Mouse (Mus musculus): ENCODE results near the gene Tmem256. TPM values are rescaled to one million over a fixed set of nuclear protein-coding genes. Genes with fewer than 3 reads are reported as not detected.

Tmem256 gene
- polyA plus RNA-seq, 1 experiment from 2014 or later, result 495 TPM

- 78% methylated on average over 2 of the region's 2 CpGs for WGBS
- Histone ChIP-seq H3K9ac (replicated peaks; ENCODE audit: low read depth, low read length) (no peak overlapping the region), H3K9me3 (ENCODE audit: control insufficient read depth, low read depth, low read length) (no peaks in the 10 kb centered on the region), H3K36me3 (ENCODE audit: control insufficient read depth, insufficient read depth, low read length) (no peaks in the 10 kb centered on the region), H3K27me3 (ENCODE audit: control insufficient read depth, insufficient read depth, low read length) (no peaks in the 10 kb centered on the region), H3K4me3 (ENCODE audit: low read depth, low read length) (no peak overlapping the region), H3K4me1 (ENCODE audit: control insufficient read depth, insufficient read depth, low read length) (peaks cover under 1% of the 10 kb centered on the region; the same call in 1 of the 2 replicates), H3K4me2 (replicated peaks; ENCODE audit: low read depth, low read length) (no peak overlapping the region), H3K27ac (ENCODE audit: low read length) (no peak overlapping the region)
- no peak for ATAC-seq (ENCODE audit: insufficient number of reproducible peaks, insufficient read depth, low FRiP score, low read depth)
Measured at GRCm38 (mm10) chr11:69870289-69871069, 32.2 kb downstream of the Tmem256 start.

- Histone ChIP-seq H3K36me3 (ENCODE audit: control insufficient read depth, insufficient read depth, low read length) (no peaks in the 10 kb centered on the region), H3K4me2 (replicated peaks; ENCODE audit: low read depth, low read length) (no peak overlapping the region), H3K27ac (ENCODE audit: low read length) (no peak overlapping the region), H3K4me1 (ENCODE audit: control insufficient read depth, insufficient read depth, low read length) (peaks cover 7% of the 10 kb centered on the region; the same call in 1 of the 2 replicates), H3K4me3 (ENCODE audit: low read depth, low read length) (no peak overlapping the region), H3K27me3 (ENCODE audit: control insufficient read depth, insufficient read depth, low read length) (no peaks in the 10 kb centered on the region), H3K9me3 (ENCODE audit: control insufficient read depth, low read depth, low read length) (no peaks in the 10 kb centered on the region), H3K9ac (replicated peaks; ENCODE audit: low read depth, low read length) (no peak overlapping the region)
- ATAC-seq (ENCODE audit: insufficient number of reproducible peaks, insufficient read depth, low FRiP score, low read depth), result no peak
- 87% methylated on average over 7 of the region's 7 CpGs for WGBS
Measured at GRCm38 (mm10) chr11:69871822-69872221, 33.5 kb downstream of the Tmem256 start.

- Histone ChIP-seq H3K9me3 (ENCODE audit: control insufficient read depth, low read depth, low read length) (no peaks in the 10 kb centered on the region), H3K4me2 (replicated peaks; ENCODE audit: low read depth, low read length) (no peak overlapping the region), H3K27ac (ENCODE audit: low read length) (no peak overlapping the region), H3K36me3 (ENCODE audit: control insufficient read depth, insufficient read depth, low read length) (no peaks in the 10 kb centered on the region), H3K4me1 (ENCODE audit: control insufficient read depth, insufficient read depth, low read length) (peaks cover 7% of the 10 kb centered on the region; the same call in 1 of the 2 replicates), H3K27me3 (ENCODE audit: control insufficient read depth, insufficient read depth, low read length) (no peaks in the 10 kb centered on the region), H3K9ac (replicated peaks; ENCODE audit: low read depth, low read length) (no peak overlapping the region), H3K4me3 (ENCODE audit: low read depth, low read length) (no peak overlapping the region)
- no peak for ATAC-seq (ENCODE audit: insufficient number of reproducible peaks, insufficient read depth, low FRiP score, low read depth)
- WGBS, result 81% methylated on average over 4 of the region's 4 CpGs
Measured at GRCm38 (mm10) chr11:69872451-69872850, 34.1 kb downstream of the Tmem256 start.

- WGBS, result 36% methylated on average over 7 of the region's 7 CpGs
- H3K27ac ChIP-seq (ENCODE audit: low read length), result peak overlapping the region; percentile 28; the same call in 1 of the 2 replicates
- H3K4me3 ChIP-seq (ENCODE audit: low read depth, low read length), result no peak overlapping the region
- peaks cover 20% of the 10 kb centered on the region for H3K4me1 ChIP-seq (ENCODE audit: control insufficient read depth, insufficient read depth, low read length)
- no peak overlapping the region for H3K9ac ChIP-seq (replicated peaks; ENCODE audit: low read depth, low read length)
- H3K4me2 ChIP-seq (replicated peaks; ENCODE audit: low read depth, low read length), result no peak overlapping the region
- H3K9me3 ChIP-seq (ENCODE audit: control insufficient read depth, low read depth, low read length), result no peaks in the 10 kb centered on the region
- no peaks in the 10 kb centered on the region for H3K36me3 ChIP-seq (ENCODE audit: control insufficient read depth, insufficient read depth, low read length)
- ATAC-seq (ENCODE audit: insufficient number of reproducible peaks, insufficient read depth, low FRiP score, low read depth), result no peak
- no peaks in the 10 kb centered on the region for H3K27me3 ChIP-seq (ENCODE audit: control insufficient read depth, insufficient read depth, low read length)
Measured at GRCm38 (mm10) chr11:69876186-69876585, 37.9 kb downstream of the Tmem256 start.

- peak overlapping the region; percentile 28; the same call in 1 of the 2 replicates for H3K27ac ChIP-seq (ENCODE audit: low read length)
- no peak overlapping the region for H3K4me3 ChIP-seq (ENCODE audit: low read depth, low read length)
- H3K36me3 ChIP-seq (ENCODE audit: control insufficient read depth, insufficient read depth, low read length), result no peaks in the 10 kb centered on the region
- H3K27me3 ChIP-seq (ENCODE audit: control insufficient read depth, insufficient read depth, low read length), result no peaks in the 10 kb centered on the region
- no peaks in the 10 kb centered on the region for H3K9me3 ChIP-seq (ENCODE audit: control insufficient read depth, low read depth, low read length)
- H3K4me2 ChIP-seq (replicated peaks; ENCODE audit: low read depth, low read length), result peak overlapping the region; percentile 19
- ATAC-seq (ENCODE audit: insufficient number of reproducible peaks, insufficient read depth, low FRiP score, low read depth), result no peak
- H3K4me1 ChIP-seq (ENCODE audit: control insufficient read depth, insufficient read depth, low read length), result peaks cover 23% of the 10 kb centered on the region
- H3K9ac ChIP-seq (replicated peaks; ENCODE audit: low read depth, low read length), result no peak overlapping the region
- WGBS, result 3% methylated on average over 12 of the region's 12 CpGs
Measured at GRCm38 (mm10) chr11:69876867-69877266, 38.6 kb downstream of the Tmem256 start.

- Histone ChIP-seq H3K4me3 (ENCODE audit: low read depth, low read length) (no peak within 1 kb of the TSS), H3K27ac (ENCODE audit: low read length) (0 out of 2 replicates have a peak within 1 kb of the TSS, but pooled peaks have one; percentile 28), H3K36me3 (ENCODE audit: control insufficient read depth, insufficient read depth, low read length) (no peaks in the 10 kb centered on the region), H3K9me3 (ENCODE audit: control insufficient read depth, low read depth, low read length) (no peaks in the 10 kb centered on the region), H3K27me3 (ENCODE audit: control insufficient read depth, insufficient read depth, low read length) (no peaks in the 10 kb centered on the region), H3K4me1 (ENCODE audit: control insufficient read depth, insufficient read depth, low read length) (peaks cover 23% of the 10 kb centered on the region), H3K4me2 (replicated peaks; ENCODE audit: low read depth, low read length) (peak within 1 kb of the TSS; percentile 19), H3K9ac (replicated peaks; ENCODE audit: low read depth, low read length) (no peak within 1 kb of the TSS)
- WGBS, result 85% methylated on average over 11 of the region's 11 CpGs
- ATAC-seq (ENCODE audit: insufficient number of reproducible peaks, insufficient read depth, low FRiP score, low read depth), result no peak
Measured at GRCm38 (mm10) chr11:69877878-69878277, 39.6 kb downstream of the Tmem256 start, which contains the start of gene Tmem95. Gene Tmem95 (minus strand): TSS chr11:69878018.

GRCm38 (mm10) chr11:69878399-69878798 lies 40.1 kb downstream of the Tmem256 start:
- H3K27ac ChIP-seq (ENCODE audit: low read length), result 0 out of 2 replicates have a peak overlapping the region, but pooled peaks have one; percentile 7
- no peak for ATAC-seq (ENCODE audit: insufficient number of reproducible peaks, insufficient read depth, low FRiP score, low read depth)

GRCm38 (mm10) chr11:69878952-69879351 lies 40.6 kb downstream of the Tmem256 start:
- peaks cover 23% of the 10 kb centered on the region for H3K4me1 ChIP-seq (ENCODE audit: control insufficient read depth, insufficient read depth, low read length)
- ATAC-seq (ENCODE audit: insufficient number of reproducible peaks, insufficient read depth, low FRiP score, low read depth), result no peak
- no peaks in the 10 kb centered on the region for H3K27me3 ChIP-seq (ENCODE audit: control insufficient read depth, insufficient read depth, low read length)
- peak overlapping the region; percentile 37 for H3K4me3 ChIP-seq (ENCODE audit: low read depth, low read length)
- H3K36me3 ChIP-seq (ENCODE audit: control insufficient read depth, insufficient read depth, low read length), result no peaks in the 10 kb centered on the region
- H3K27ac ChIP-seq (ENCODE audit: low read length), result 0 out of 2 replicates have a peak overlapping the region, but pooled peaks have one; percentile 7
- no peaks in the 10 kb centered on the region for H3K9me3 ChIP-seq (ENCODE audit: control insufficient read depth, low read depth, low read length)
- H3K4me2 ChIP-seq (replicated peaks; ENCODE audit: low read depth, low read length), result peak overlapping the region; percentile 71
- 83% methylated on average over 6 of the region's 6 CpGs for WGBS
- H3K9ac ChIP-seq (replicated peaks; ENCODE audit: low read depth, low read length), result no peak overlapping the region

More at GRCm38 (mm10) chr11:69878399-69878798, 40.1 kb downstream of the Tmem256 start:
- no peaks in the 10 kb centered on the region for H3K9me3 ChIP-seq (ENCODE audit: control insufficient read depth, low read depth, low read length)
- WGBS, result 78% methylated on average over 3 of the region's 3 CpGs
- H3K36me3 ChIP-seq (ENCODE audit: control insufficient read depth, insufficient read depth, low read length), result no peaks in the 10 kb centered on the region
- H3K4me3 ChIP-seq (ENCODE audit: low read depth, low read length), result no peak overlapping the region
- no peaks in the 10 kb centered on the region for H3K27me3 ChIP-seq (ENCODE audit: control insufficient read depth, insufficient read depth, low read length)
- no peak overlapping the region for H3K9ac ChIP-seq (replicated peaks; ENCODE audit: low read depth, low read length)
- H3K4me2 ChIP-seq (replicated peaks; ENCODE audit: low read depth, low read length), result no peak overlapping the region
- peaks cover 23% of the 10 kb centered on the region for H3K4me1 ChIP-seq (ENCODE audit: control insufficient read depth, insufficient read depth, low read length)
